In genomic region chr5:138441286-138442194, GRCm38 (mm10) we compare ENCODE assay signal across 8 mouse cellular contexts. TPM values are rescaled to one million over a fixed set of nuclear protein-coding genes. Genes with fewer than 3 reads are reported as not detected.
DNase-seq lines count a peak whose midpoint lies in the region; ATAC-seq lines count a peak whose summit lies in the region.

Zfp157 (plus strand) TSS chr5:138441468.

- peak within 1 kb of the TSS; percentile 80 for H3K4me2 ChIP-seq in hindbrain, embryonic 12.5 days (replicated peaks)

- H3K9ac ChIP-seq in hindbrain, embryonic 12.5 days: peak within 1 kb of the TSS; percentile 99

- ATAC-seq in hindbrain, embryonic 12.5 days (ENCODE audit: low FRiP score): peak; percentile 100

- DNase-seq in NIH3T3 (ENCODE audit: low read depth): peak; percentile 96
- peak; percentile 95 to 97 for DNase-seq in cerebellum, postnatal 10 days
- peak; percentile 92 to 93 for DNase-seq in frontal cortex, postnatal 10 days (ENCODE audit: low spot score in 2 of 2)
- peak; percentile 93 to 95 for DNase-seq in layer of hippocampus, postnatal 14 days (ENCODE audit: low spot score in 2 of 2)
- DNase-seq in lung, postnatal 14 days: peak; percentile 90
- peak; percentile 80 for DNase-seq in retina, adult 2 months (ENCODE audit: low read depth, low spot score)
- DNase-seq in thymus, postnatal 36 days: peak; percentile 86 to 89

- WGBS in hindbrain, embryonic 12.5 days: under 1% methylated on average over 49 of the region's 49 CpGs

- peaks cover 22% of the 10 kb centered on the region for H3K36me3 ChIP-seq in hindbrain, embryonic 12.5 days

- H3K27me3 ChIP-seq in hindbrain, embryonic 12.5 days: no peaks in the 10 kb centered on the region

- H3K4me1 ChIP-seq in hindbrain, embryonic 12.5 days: peaks cover 30% of the 10 kb centered on the region

- H3K27ac ChIP-seq in hindbrain, embryonic 12.5 days: peak within 1 kb of the TSS; percentile 95

- H3K9me3 ChIP-seq in hindbrain, embryonic 12.5 days (replicated peaks): no peaks in the 10 kb centered on the region

- peak within 1 kb of the TSS; percentile 97 for H3K4me3 ChIP-seq in hindbrain, embryonic 12.5 days

RNA-seq across cellular contexts. Expression of gene Zfp157, which starts in this region (rescaled TPM):
- polyA plus RNA-seq in hindbrain, embryonic 12.5 days (2016; fragmentation: Nextera tagmentation; extraction: Ambion mirVana): 61.9 and 63.3 TPM in 2 replicates
- total RNA-seq in layer of hippocampus, postnatal 14 days (2021): 10 to 100 TPM; 22.7 to 25.8 TPM

Comparison
In these comparisons a context has a peak if more than half of its experiments do, and no peak if none do; other contexts are left out.
1. Peak in every context shown above with its lines: DNase-seq, ATAC-seq, H3K4me3 ChIP-seq and H3K27ac ChIP-seq.